Mouse (Mus musculus): Measurements from ENCODE around the gene Dgcr2. TPM values are rescaled to one million over a fixed set of nuclear protein-coding genes. Genes with fewer than 3 reads are reported as not detected.
A peak's percentile ranks its signal among the peaks of the same experiment; 100 is the strongest.

Dgcr2 gene
- polyA plus RNA-seq, 1 experiment: 6.8 TPM

DNA sequence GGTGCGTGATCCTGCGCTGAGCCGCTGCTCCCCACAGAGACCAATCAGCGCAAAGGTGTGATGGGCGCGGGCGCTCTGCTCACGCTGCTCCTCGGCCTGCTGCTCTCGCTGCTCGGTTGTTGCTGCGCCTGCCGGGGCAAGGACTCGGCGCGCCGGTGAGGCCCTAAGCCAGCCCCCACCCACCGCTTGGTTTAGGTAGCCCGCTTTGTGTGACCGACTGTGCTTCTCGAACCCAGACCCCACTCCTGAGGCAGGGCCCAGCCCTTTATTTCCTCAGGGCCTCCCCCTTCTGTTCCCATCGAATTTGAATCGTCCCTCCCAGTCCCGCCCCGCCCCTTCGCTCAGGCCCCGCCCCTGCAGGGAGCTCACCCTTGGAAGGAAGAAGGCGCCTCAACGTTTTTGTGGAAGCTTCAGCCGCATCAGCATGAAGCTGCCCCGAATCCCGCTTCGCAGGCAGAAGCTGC, 93.9 kb downstream of the Dgcr2 start:
- H3K36me3 ChIP-seq (replicated peaks; ENCODE audit: low read length): no peaks in the 10 kb centered on the region
- H3K4me1 ChIP-seq: peaks cover 57% of the 10 kb centered on the region
- TF ChIP-seq GATA1 (IDR thresholded peaks at IDR 0.05; ENCODE audit: borderline replicate concordance, low read length) (no peak), FLI1 (IDR thresholded peaks at IDR 0.05; ENCODE audit: low read length) (no peak)
- peaks cover 98% of the 10 kb centered on the region for H3K27me3 ChIP-seq (replicated peaks)
- H3K4me3 ChIP-seq (replicated peaks): peak overlapping the region; percentile 91
- H3K9me3 ChIP-seq: no peaks in the 10 kb centered on the region; the same call in 1 of the 2 replicates

DNA sequence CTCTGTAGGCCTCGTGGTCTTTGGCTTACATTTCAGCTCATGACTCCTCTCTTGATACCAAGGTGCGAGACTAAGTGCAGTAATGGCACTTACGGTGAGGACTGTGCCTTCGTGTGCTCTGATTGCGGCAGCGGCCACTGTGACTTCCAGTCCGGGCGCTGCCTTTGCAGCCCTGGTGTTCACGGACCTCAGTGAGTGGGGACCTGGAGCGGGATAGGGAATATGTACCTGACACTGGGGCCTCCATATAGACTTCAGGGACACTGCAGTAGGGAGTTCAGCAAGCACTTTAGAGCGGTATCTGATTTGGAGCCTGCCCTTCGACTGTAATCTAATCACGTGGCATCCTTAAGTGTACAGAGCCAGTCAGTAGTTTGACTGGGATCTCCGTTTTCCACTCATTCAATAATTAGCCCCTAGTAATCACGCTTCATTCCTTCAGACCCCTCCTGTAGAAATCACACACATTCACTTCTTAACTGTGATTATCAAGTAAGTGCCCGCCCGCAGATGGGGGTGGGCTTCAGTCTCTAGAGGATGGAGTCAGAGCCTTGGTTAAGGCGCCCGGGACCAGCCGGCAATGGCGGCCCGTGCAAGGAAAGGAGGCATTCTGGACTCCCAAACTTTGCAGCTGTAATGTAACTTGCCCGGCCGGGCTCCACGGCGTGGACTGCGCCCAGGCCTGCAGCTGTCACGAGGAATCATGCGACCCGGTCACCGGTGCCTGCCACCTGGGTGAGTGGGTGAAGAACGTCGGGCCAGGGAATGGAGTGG, 94.5 kb downstream of the Dgcr2 start:
- no peak for TF ChIP-seq GATA1 (IDR thresholded peaks at IDR 0.05; ENCODE audit: borderline replicate concordance, low read length)
- no peak for TF ChIP-seq FLI1 (IDR thresholded peaks at IDR 0.05; ENCODE audit: low read length)
- peaks cover 51% of the 10 kb centered on the region for H3K4me1 ChIP-seq
- no peaks in the 10 kb centered on the region; the same call in 1 of the 2 replicates for H3K9me3 ChIP-seq
- H3K27me3 ChIP-seq (replicated peaks): peaks cover 98% of the 10 kb centered on the region
- H3K4me3 ChIP-seq (replicated peaks): peak overlapping the region; percentile 91
- no peaks in the 10 kb centered on the region for H3K36me3 ChIP-seq (replicated peaks; ENCODE audit: low read length)

DNA sequence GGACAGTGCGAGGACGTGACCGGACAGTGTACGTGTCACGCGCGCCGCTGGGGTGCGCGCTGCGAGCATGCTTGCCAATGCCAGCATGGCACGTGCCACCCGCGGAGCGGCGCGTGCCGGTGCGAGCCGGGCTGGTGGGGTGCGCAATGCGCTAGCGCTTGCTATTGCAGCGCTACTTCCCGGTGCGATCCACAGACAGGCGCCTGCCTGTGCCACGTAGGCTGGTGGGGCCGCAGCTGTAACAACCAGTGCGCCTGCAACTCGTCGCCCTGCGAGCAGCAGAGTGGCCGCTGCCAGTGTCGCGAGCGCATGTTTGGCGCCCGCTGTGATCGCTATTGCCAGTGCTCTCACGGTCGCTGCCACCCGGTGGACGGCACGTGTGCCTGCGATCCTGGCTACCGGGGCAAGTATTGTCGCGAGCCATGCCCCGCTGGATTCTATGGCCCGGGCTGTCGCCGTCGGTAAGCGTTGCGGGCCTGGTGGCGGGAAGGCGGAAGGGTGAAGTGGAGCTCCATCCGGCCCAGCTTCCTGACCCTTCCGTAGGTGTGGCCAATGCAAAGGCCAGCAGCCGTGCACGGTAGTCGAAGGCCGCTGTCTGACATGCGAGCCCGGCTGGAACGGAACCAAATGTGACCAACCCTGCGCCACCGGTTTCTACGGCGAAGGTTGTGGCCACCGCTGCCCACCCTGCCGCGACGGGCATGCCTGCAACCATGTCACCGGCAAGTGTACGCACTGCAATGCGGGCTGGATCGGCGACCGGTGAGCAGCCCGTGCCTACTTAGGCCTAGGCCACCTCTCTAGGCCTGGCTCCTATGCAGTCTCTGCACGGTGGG, 95.3 kb downstream of the Dgcr2 start:
- Histone ChIP-seq H3K36me3 (replicated peaks; ENCODE audit: low read length) (no peaks in the 10 kb centered on the region), H3K4me3 (replicated peaks) (peak overlapping the region; percentile 91), H3K4me1 (peaks cover 56% of the 10 kb centered on the region)

DNA sequence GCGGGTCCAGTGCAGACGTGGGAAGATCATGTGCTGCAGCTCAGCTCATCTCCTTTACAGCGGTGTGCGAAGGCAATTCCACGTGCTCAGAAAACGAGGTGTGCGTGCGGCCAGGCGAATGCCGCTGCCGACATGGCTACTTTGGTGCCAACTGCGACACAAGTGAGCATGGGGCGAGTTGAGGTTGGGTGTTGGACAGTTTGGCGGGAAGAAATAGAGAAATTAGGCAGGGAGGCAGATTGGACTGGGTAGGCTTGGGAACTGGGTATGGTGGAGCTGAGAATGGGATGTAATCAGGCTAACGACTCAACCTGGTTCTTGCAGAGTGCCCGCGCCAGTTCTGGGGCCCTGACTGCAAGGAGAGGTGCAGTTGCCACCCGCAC, 95.9 kb downstream of the Dgcr2 start:
- Histone ChIP-seq H3K36me3 (replicated peaks; ENCODE audit: low read length) (no peaks in the 10 kb centered on the region), H3K4me3 (replicated peaks) (peak overlapping the region; percentile 91), H3K9me3 (no peaks in the 10 kb centered on the region; the same call in 1 of the 2 replicates), H3K4me1 (peaks cover 56% of the 10 kb centered on the region), H3K27me3 (replicated peaks) (peaks cover 99% of the 10 kb centered on the region)
- TF ChIP-seq GATA1 (IDR thresholded peaks at IDR 0.05; ENCODE audit: borderline replicate concordance, low read length) (no peak), FLI1 (IDR thresholded peaks at IDR 0.05; ENCODE audit: low read length) (no peak)

More for the DNA sequence above, 95.3 kb downstream of the Dgcr2 start:
- Histone ChIP-seq H3K27me3 (replicated peaks) (peaks cover 99% of the 10 kb centered on the region), H3K9me3 (no peaks in the 10 kb centered on the region; the same call in 1 of the 2 replicates)
- TF ChIP-seq GATA1 (IDR thresholded peaks at IDR 0.05; ENCODE audit: borderline replicate concordance, low read length) (no peak), FLI1 (IDR thresholded peaks at IDR 0.05; ENCODE audit: low read length) (no peak)

DNA sequence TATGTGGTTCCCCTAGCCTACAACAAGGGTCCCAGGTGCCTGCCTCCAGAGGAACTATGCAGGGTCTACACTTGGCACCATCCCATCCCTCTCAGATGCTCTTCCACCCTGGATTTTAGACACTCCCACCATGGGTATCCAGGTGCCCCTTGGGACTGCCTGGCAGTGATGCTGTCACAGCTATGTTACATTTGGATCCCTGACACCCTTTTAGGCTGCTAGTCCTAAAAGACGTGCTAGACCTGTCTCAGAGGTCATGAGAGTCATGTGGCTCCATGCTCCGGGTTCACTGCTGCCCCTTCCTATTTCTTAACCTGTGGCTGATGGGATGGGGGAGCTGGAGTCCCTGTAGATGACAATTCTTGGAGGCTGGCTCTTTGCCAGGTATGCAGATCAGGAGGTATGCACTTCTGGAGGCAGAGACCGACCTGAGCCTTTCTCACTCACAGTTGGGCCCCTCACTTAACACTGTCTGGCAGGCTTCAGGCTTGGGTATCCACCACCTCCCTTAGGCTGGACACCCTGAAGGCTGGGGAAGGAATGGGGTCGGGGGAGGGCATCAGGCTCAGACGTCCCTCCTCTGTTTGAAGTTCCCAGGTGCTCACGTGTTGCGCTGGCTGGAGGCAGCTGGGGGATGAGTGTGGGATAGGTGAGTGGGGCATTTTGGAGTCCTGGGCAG, 96.4 kb downstream of the Dgcr2 start:
- Histone ChIP-seq H3K36me3 (replicated peaks; ENCODE audit: low read length) (no peaks in the 10 kb centered on the region), H3K9me3 (no peaks in the 10 kb centered on the region; the same call in 1 of the 2 replicates)
- TF ChIP-seq GATA1 (IDR thresholded peaks at IDR 0.05; ENCODE audit: borderline replicate concordance, low read length) (no peak), FLI1 (IDR thresholded peaks at IDR 0.05; ENCODE audit: low read length) (no peak)

DNA sequence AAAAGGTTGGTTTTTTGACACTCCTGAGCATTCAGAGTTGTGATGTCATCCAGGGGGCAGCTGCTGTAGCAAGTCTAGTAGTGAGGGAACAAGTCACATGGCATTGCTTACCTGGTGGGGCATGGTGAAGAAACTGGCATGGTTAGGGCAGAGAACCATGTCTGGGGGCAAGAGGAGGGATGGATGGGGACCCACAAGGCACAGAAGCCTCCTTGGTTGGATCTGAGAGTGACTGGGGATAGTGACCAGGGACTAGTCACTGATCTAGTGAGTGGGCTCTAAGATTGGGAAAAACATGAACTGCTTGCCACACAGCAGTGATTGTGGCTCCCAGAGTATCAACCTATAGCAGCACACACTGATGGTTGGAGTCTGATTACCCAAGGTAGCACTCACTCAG, 98.8 kb downstream of the Dgcr2 start:
- H3K36me3 ChIP-seq (replicated peaks; ENCODE audit: low read length): no peaks in the 10 kb centered on the region
- peaks cover 44% of the 10 kb centered on the region for H3K4me1 ChIP-seq
- H3K4me3 ChIP-seq (replicated peaks): no peak overlapping the region
- no peak for TF ChIP-seq GATA1 (IDR thresholded peaks at IDR 0.05; ENCODE audit: borderline replicate concordance, low read length)
- TF ChIP-seq FLI1 (IDR thresholded peaks at IDR 0.05; ENCODE audit: low read length): no peak
- peaks cover 96% of the 10 kb centered on the region for H3K27me3 ChIP-seq (replicated peaks)
- H3K9me3 ChIP-seq: no peaks in the 10 kb centered on the region; the same call in 1 of the 2 replicates

More for the DNA sequence above, 96.4 kb downstream of the Dgcr2 start:
- Histone ChIP-seq H3K4me3 (replicated peaks) (no peak overlapping the region), H3K27me3 (replicated peaks) (peaks cover 99% of the 10 kb centered on the region), H3K4me1 (peaks cover 56% of the 10 kb centered on the region)

DNA sequence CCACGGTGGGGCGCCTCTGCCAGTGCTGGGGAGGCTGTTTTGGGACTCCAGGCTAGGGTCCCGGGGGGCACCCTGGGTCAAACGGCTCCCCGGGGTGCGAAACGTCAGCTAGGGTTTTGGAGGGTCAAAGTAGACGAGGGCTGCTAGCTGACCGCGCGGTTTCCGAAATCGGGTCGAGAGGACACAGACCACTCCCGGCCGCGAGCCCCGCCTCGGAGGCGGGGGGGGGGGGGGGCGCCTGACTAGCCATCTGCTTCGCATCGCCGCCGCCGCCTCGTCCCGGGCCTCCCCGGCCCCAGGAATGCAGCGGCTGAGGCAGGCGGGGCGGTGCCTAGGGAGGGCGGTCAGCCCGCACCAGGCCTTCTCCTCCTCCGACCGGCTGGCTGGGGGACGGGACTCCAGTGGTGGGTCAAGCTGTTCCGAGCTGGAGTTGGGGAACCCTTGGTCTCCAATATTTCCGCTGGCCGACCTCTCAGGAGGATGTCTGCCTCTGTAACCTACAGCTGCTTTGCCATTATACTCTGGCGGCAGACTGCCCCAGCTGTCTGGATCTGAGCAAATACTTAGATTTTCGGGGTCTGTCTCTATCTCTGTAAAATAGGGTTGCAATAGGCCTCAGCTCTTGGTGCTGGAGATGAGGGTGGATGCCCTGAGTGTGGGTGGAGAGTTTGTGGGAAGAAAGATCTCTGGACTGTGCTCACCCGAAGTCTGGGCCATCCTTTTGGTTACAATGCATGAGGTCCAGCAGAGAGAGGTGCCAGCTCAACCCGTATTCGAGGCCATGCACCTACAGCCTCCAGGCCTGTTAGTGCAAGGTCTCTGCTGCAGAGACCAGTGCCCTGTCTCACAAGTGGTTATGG, 99.8 kb downstream of the Dgcr2 start:
- Histone ChIP-seq H3K36me3 (replicated peaks; ENCODE audit: low read length) (no peaks in the 10 kb centered on the region), H3K4me1 (peaks cover 34% of the 10 kb centered on the region), H3K27me3 (replicated peaks) (peaks cover 96% of the 10 kb centered on the region), H3K9me3 (no peaks in the 10 kb centered on the region; the same call in 1 of the 2 replicates), H3K4me3 (replicated peaks) (no peak overlapping the region)
- TF ChIP-seq FLI1 (IDR thresholded peaks at IDR 0.05; ENCODE audit: low read length): no peak
- no peak for TF ChIP-seq GATA1 (IDR thresholded peaks at IDR 0.05; ENCODE audit: borderline replicate concordance, low read length)

DNA sequence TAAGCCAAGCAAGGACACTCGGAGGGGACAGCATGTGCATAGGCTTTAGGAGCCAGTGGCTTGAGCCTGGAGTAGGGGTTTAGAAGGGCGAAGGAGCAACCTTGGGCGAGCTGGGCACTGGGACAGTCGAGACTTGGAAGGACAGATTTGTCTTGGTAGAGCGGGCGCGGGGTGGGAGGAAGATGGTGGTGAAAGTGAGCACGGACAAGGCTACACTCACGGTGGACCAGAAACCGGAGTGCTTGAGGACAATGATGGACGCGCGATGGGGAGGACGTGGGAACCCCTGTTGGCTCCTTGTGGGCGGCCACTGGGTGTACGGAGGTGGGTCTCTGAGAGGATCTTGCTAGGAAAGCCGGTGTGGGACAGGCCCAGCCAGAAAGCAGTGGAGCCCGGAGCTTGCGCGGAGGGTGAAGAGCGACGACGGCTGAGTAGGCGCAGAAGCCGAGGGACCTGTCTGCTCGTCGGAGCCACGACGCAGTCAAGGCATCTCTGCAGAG, 100.5 kb downstream of the Dgcr2 start:
- H3K9me3 ChIP-seq: no peaks in the 10 kb centered on the region
- no peak for TF ChIP-seq GATA1 (IDR thresholded peaks at IDR 0.05; ENCODE audit: borderline replicate concordance, low read length)
- TF ChIP-seq FLI1 (IDR thresholded peaks at IDR 0.05; ENCODE audit: low read length): no peak
- peak overlapping the region; percentile 56 for H3K4me3 ChIP-seq (replicated peaks)
- H3K27me3 ChIP-seq (replicated peaks): peaks cover 96% of the 10 kb centered on the region
- peaks cover under 1% of the 10 kb centered on the region for H3K36me3 ChIP-seq (replicated peaks; ENCODE audit: low read length)
- peaks cover 27% of the 10 kb centered on the region for H3K4me1 ChIP-seq
